Mouse (Mus musculus) megakaryocyte, embryonic 14.5 days (primary cell): ENCODE data around the gene Olfr195. TPM values are rescaled to one million over a fixed set of nuclear protein-coding genes. Genes with fewer than 3 reads are reported as not detected.
"Not testable (repeated sequence)": the region's sequence is repeated elsewhere in the genome, so short reads cannot be mapped to it uniquely, and the experiment has no call there.

Experiments
- H3K27me3 ChIP-seq: replicated peaks from 2 replicates; pipeline ENCODE3; 2012; ENCODE audit warnings: inconsistent platforms
- H3K36me3 ChIP-seq: replicated peaks from 2 replicates; pipeline ENCODE3; 2012; ENCODE audit warnings: low read length, inconsistent platforms, mixed read lengths
- H3K4me1 ChIP-seq: 2 replicates; pipeline ENCODE4 v1.6.1; 2012; ENCODE audit warnings: inconsistent platforms
- H3K4me3 ChIP-seq: replicated peaks from 2 replicates; pipeline ENCODE3; 2012; ENCODE audit warnings: moderate library complexity, mild to moderate bottlenecking, inconsistent platforms
- H3K9me3 ChIP-seq: 2 replicates; pipeline ENCODE4 v1.6.1; 2012; ENCODE audit warnings: inconsistent platforms
- FLI1 ChIP-seq: IDR thresholded peaks from 2 replicates; pipeline ENCODE4 v1.6.1; 2012; ENCODE audit warnings: low read length, inconsistent platforms, mixed read lengths
- GATA1 ChIP-seq: IDR thresholded peaks from 3 replicates; pipeline ENCODE4 v1.6.1; 2012; ENCODE audit warnings: mixed read lengths, low read length, inconsistent platforms, borderline replicate concordance
- polyA plus RNA-seq: library from polyadenylated mRNA; stranded (reverse); fragments of >175 nt; gene quantifications from 2 replicates; pipeline ENCODE4 v1.2.3, GENCODE M21; 2012; ENCODE audit warnings: low replicate concordance; ENCODE audit not compliant: insufficient read depth

Olfr195 gene
- not detected in 2 replicates for polyA plus RNA-seq

DNA sequence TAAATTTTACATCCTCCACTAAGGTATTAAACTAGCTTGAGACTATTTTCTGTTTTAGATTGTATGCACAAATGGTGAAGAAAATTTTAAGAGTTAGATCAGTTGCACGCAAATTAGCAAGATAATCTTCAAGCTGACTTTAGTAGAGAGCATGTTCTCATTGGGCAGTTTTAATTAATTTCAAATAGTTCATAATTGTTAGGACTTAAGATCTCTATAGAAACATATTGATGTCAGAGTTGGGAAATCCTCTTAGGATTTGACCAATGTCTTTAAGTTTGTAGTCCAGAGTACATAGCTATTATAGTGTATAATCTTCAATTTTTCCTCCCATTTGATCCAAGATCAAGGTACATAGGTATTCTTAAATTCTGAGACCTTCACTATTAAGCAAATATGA lies at the start of gene Olfr195:
Gene Olfr195 (plus strand): TSS at position 301 of the 400 bp plus-strand sequence.
- no peaks in the 10 kb centered on the region for H3K27me3 ChIP-seq
- peaks cover 4% of the 10 kb centered on the region; the same call in 1 of the 2 replicates for H3K9me3 ChIP-seq
- no peaks in the 10 kb centered on the region for H3K4me1 ChIP-seq
- TF ChIP-seq GATA1 = no peak
- no peak for TF ChIP-seq FLI1
- H3K36me3 ChIP-seq = no peaks in the 10 kb centered on the region
- H3K4me3 ChIP-seq = no peak within 1 kb of the TSS

DNA sequence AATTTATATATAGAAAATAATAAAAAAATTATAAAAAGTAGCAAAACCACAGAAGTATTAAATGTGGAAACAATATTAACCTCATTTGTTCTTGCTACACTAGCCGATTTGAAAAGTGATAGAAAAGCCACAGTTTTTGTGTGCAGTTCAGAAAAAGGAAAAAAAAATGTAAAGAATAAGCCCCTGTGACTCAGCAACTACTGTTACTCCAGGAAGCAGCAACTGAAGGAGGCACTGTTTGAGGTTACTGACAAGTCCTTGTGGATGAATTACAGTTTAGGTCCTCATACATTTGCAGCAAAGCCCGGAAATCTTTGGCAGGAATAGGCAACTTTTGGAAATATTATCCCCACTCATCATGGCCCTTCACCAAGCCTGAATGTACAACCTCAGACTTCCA lies 41.5 kb upstream of the Olfr195 start:
- Histone ChIP-seq H3K9me3 (no peaks in the 10 kb centered on the region), H3K36me3 (no peaks in the 10 kb centered on the region), H3K27me3 (no peaks in the 10 kb centered on the region), H3K4me1 (no peaks in the 10 kb centered on the region), H3K4me3 (no peak overlapping the region)
- no peak for TF ChIP-seq GATA1
- no peak for TF ChIP-seq FLI1

- H3K4me1 ChIP-seq, H3K36me3 ChIP-seq, H3K4me3 ChIP-seq, H3K27me3 ChIP-seq, H3K9me3 ChIP-seq: not testable (repeated sequence)
These were observed 38.3 kb upstream of the Olfr195 start for GRCm38 (mm10) chr16:59108522-59108921.

DNA sequence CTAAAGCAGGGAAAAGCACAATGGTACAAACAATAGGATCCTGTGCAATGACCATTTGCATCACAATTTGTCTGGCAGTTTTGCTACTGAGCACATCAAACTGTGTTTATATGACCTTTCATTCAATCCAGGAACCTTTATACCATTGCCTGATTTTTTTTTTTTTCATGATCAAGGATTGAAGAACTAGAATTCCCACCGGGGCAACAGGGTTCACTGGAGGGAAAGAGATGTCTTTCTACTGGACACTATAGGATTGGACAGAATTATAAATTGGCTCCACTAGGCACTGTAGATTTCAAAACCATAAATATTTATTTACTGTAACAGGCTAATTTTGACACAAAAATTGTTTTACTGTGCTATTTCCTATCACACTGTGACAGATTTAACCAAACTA lies 35.1 kb upstream of the Olfr195 start, which contains the start of gene Olfr193:
Gene Olfr193 (minus strand): TSS at position 101 of the 400 bp plus-strand sequence.
- no peak within 1 kb of the TSS for H3K4me3 ChIP-seq
- no peaks in the 10 kb centered on the region for H3K36me3 ChIP-seq
- no peak for TF ChIP-seq GATA1
- no peak for TF ChIP-seq FLI1
- H3K9me3 ChIP-seq = peaks cover 4% of the 10 kb centered on the region
- H3K27me3 ChIP-seq = no peaks in the 10 kb centered on the region
- H3K4me1 ChIP-seq = no peaks in the 10 kb centered on the region

GRCm38 (mm10) chr16:59120969-59121368 lies 25.9 kb upstream of the Olfr195 start, which contains the start of gene Olfr194:
TSS of gene Olfr194 (minus strand) at chr16:59121069.
- TF ChIP-seq GATA1 (no peak), FLI1 (no peak)
- no peaks in the 10 kb centered on the region for H3K36me3 ChIP-seq
- H3K4me1 ChIP-seq = no peaks in the 10 kb centered on the region
- no peaks in the 10 kb centered on the region for H3K27me3 ChIP-seq
- peaks cover 6% of the 10 kb centered on the region for H3K9me3 ChIP-seq
- no peak within 1 kb of the TSS for H3K4me3 ChIP-seq

- Histone ChIP-seq H3K4me3 (no peak overlapping the region), H3K4me1 (no peaks in the 10 kb centered on the region), H3K27me3 (no peaks in the 10 kb centered on the region), H3K9me3 (peaks cover 12% of the 10 kb centered on the region), H3K36me3 (no peaks in the 10 kb centered on the region)
- no peak for TF ChIP-seq GATA1
- no peak for TF ChIP-seq FLI1
These were observed 16.1 kb upstream of the Olfr195 start for GRCm38 (mm10) chr16:59130740-59131139.

DNA sequence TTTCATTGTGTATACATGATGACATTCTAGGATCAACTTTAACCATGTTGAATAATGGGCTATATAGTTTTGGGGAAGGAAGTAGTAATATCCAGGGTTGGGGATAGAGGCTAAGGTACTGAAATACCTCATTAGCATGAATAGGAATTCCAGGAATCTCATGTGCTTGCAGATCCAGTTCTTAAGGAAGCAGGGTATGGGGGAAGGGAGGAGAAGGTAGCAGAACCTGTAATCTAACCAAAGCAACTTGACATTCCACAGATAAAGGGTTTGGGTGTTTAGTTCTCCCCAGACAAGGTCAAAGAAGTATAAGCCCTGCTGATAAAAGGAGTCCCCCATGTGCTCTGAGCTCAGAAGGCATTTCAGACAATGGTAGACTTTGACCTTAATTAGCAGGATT lies 5.7 kb upstream of the Olfr195 start:
- no peaks in the 10 kb centered on the region for H3K36me3 ChIP-seq

DNA sequence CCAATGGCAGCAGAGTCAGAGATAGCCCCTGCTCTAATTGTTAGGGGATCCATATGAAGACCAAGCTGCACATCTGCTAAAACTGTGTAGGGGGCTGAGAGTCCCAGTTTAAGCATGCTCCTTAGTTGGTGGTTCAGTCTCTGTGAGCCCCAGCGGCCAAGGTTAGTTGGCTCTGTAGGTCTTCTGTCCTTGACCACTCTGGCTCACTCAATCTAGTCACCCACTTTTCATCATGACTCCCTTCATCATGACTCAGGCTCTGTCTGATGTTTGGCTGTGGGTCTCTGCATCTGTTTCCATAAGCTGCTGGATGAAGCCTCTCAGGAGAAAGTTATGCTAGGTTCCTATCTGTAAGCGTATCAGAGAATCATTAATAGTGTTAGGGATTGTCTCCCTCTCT lies 5.2 kb downstream of the Olfr195 start:
- Histone ChIP-seq H3K36me3 (no peaks in the 10 kb centered on the region), H3K27me3 (no peaks in the 10 kb centered on the region), H3K9me3 (no peaks in the 10 kb centered on the region), H3K4me1 (no peaks in the 10 kb centered on the region), H3K4me3 (no peak overlapping the region)
- TF ChIP-seq GATA1 (no peak), FLI1 (no peak)

More for the DNA sequence above, 5.7 kb upstream of the Olfr195 start:
- no peak for TF ChIP-seq FLI1
- no peak for TF ChIP-seq GATA1
- H3K9me3 ChIP-seq = peaks cover 4% of the 10 kb centered on the region; the same call in 1 of the 2 replicates
- H3K4me3 ChIP-seq = no peak overlapping the region
- no peaks in the 10 kb centered on the region for H3K4me1 ChIP-seq
- no peaks in the 10 kb centered on the region for H3K27me3 ChIP-seq

DNA sequence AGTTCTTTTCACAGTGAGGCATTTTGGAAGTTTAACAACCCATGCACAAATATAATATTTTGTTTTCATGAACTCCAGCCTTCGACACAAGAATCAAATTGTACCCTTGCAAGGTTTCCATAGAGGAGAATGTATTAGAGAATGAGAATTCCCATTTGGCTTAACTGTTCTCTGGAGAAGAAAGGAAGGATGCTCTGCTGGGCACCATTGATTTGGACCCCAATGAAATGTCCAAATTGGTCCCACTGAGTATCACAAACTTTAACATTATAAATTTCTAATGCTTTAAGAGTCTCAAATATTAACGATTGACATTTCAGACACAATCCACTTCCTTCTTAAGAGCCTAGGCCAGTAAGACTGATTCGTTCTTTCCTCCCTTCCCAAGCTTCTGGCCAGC lies 23.5 kb downstream of the Olfr195 start, which contains the start of gene Olfr196:
Gene Olfr196 (minus strand): TSS at position 101 of the 400 bp plus-strand sequence.
- Histone ChIP-seq H3K4me3 (no peak within 1 kb of the TSS), H3K4me1 (no peaks in the 10 kb centered on the region), H3K36me3 (no peaks in the 10 kb centered on the region), H3K9me3 (no peaks in the 10 kb centered on the region; the same call in 1 of the 2 replicates), H3K27me3 (no peaks in the 10 kb centered on the region)
- no peak for TF ChIP-seq FLI1
- no peak for TF ChIP-seq GATA1

Other genes starting within 250 kb of the Olfr195 start
- not detected in 2 replicates for gene Olfr181, start 218.3 kb upstream of the Olfr195 start, polyA plus RNA-seq
- gene Olfr180, start 217.7 kb upstream of the Olfr195 start, polyA plus RNA-seq = not detected in 2 replicates
- gene Olfr183, start 151.7 kb upstream of the Olfr195 start, polyA plus RNA-seq = not detected in 2 replicates
- gene Olfr186, start 116.8 kb upstream of the Olfr195 start, polyA plus RNA-seq = not detected in 2 replicates
- not detected in 2 replicates for gene Olfr187, start 107.3 kb upstream of the Olfr195 start, polyA plus RNA-seq
- not detected in 2 replicates for gene Olfr190, start 69.0 kb upstream of the Olfr195 start, polyA plus RNA-seq
- not detected in 2 replicates for gene Olfr191, start 57.2 kb upstream of the Olfr195 start, polyA plus RNA-seq
- gene Olfr193, start 35.2 kb upstream of the Olfr195 start, polyA plus RNA-seq = not detected in 2 replicates
- gene Olfr194, start 26.0 kb upstream of the Olfr195 start, polyA plus RNA-seq = not detected in 2 replicates
- gene Olfr196, start 23.4 kb downstream of the Olfr195 start, polyA plus RNA-seq = not detected in 2 replicates
- gene Olfr198, start 56.5 kb downstream of the Olfr195 start, polyA plus RNA-seq = not detected in 2 replicates
- gene Olfr199, start 72.7 kb downstream of the Olfr195 start, polyA plus RNA-seq = not detected in 2 replicates
- not detected in 2 replicates for gene Olfr201, start 125.6 kb downstream of the Olfr195 start, polyA plus RNA-seq
- gene Olfr202, start 139.7 kb downstream of the Olfr195 start, polyA plus RNA-seq = not detected in 2 replicates
- gene Olfr203, start 151.8 kb downstream of the Olfr195 start, polyA plus RNA-seq = not detected in 2 replicates
- gene Olfr204, start 171.2 kb downstream of the Olfr195 start, polyA plus RNA-seq = not detected in 2 replicates
- not detected in 2 replicates for gene Olfr205, start 184.1 kb downstream of the Olfr195 start, polyA plus RNA-seq
- gene Olfr206, start 202.2 kb downstream of the Olfr195 start, polyA plus RNA-seq = not detected in 2 replicates
- gene Olfr209, start 216.9 kb downstream of the Olfr195 start, polyA plus RNA-seq = not detected in 2 replicates